Mouse (Mus musculus): Measurements from ENCODE around the gene Gm6020. TPM values are rescaled to one million over a fixed set of nuclear protein-coding genes. Genes with fewer than 3 reads are reported as not detected.

The Gm6020 gene
- not detected in 2 replicates for polyA plus RNA-seq (2015; fragmentation: Nextera tagmentation; extraction: Ambion mirVana)

DNA sequence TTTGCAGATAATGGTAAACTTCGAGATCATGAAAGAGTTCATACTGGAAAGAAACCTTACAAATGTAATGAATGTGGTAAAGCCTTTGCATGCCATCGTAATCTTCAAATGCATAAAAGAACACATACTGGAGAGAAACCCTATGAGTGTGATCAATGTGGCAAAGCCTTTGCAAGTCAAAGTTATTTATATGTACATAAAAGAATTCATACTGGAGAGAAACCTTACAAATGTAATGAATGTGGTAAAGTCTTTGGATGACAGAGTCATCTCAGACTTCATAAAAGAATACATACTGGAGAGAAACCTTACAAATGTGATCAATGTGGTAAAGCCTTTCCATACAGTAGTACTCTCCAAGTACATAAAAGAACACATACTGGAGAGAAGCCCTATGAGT, at the start of gene Gm6020:
Gm6020 (plus strand) TSS at position 301 of the 400 bp plus-strand sequence.

DNA sequence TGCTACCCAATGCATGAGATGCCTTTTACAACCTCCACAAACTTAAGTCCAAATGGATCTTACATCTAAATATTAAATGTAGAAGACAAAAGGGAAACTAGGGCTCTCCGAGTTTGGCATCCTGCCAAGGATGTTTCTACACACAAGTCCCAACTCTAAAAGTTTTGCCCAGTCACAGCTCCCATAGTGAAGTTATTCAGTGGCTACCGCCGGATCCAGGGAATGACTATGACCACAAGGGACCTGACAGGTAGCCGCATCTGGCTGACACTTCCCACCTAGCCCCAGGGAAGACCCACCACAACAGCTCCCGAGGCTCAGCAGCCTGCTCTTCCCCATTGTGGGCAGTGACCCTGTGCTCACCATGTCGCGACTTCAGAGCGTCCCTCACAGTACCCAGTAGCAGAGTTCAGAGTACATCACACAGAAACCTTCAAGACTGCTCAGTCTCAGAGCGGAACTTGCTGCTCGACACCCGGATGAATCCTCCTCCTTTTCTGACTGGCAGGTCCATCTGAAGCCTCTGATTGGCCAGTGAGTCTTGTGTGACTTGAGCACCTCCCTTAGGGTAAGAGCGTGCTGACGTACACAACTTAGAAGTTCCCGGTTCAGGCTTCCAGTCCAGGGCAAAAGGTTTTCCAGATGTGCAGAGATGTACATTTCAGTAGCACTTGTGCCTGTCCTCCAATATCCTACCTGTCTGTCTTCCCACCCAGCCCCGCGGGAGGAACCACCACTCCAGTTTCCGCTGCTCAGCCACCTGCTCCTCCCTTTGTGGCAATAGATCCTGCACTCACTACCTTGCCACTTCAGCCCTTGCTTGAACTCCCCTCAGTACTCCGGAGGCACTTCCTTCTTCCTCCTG, 43.1 kb upstream of the Gm6020 start, which contains the start of gene Zfp950:
Zfp950 (minus strand) TSS at position 499 of the 865 bp plus-strand sequence.

DNA sequence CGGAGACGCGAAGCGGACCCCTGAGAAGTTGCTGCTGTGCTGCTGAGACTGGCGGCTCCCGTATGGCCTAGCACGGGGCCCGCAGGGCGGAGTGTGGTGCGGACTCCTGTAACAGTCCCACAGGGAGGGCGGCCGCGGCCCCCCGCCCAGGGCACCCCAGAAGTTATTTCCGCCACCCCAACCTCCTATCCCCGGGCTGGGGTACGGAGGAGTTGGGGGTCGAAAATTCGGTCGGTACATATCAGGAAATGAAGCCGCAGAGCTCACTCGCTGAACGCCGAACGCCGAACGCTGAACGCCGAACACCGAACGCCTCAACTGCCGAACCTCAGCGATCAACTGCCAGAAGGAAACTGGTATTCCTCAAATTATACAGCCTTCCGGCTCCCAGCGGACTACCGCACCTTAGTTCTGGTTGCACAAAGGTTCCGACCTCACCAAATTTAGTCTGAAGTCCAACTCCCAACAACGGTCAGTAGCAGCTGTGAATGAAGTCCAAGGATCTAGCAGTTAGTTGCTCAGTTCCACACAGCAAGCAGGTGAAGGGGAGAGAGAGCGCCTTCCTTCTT, 7.8 kb upstream of the Gm6020 start, which contains the start of gene Gm7102:
Gm7102 (minus strand) TSS at position 554 of the 569 bp plus-strand sequence.

DNA sequence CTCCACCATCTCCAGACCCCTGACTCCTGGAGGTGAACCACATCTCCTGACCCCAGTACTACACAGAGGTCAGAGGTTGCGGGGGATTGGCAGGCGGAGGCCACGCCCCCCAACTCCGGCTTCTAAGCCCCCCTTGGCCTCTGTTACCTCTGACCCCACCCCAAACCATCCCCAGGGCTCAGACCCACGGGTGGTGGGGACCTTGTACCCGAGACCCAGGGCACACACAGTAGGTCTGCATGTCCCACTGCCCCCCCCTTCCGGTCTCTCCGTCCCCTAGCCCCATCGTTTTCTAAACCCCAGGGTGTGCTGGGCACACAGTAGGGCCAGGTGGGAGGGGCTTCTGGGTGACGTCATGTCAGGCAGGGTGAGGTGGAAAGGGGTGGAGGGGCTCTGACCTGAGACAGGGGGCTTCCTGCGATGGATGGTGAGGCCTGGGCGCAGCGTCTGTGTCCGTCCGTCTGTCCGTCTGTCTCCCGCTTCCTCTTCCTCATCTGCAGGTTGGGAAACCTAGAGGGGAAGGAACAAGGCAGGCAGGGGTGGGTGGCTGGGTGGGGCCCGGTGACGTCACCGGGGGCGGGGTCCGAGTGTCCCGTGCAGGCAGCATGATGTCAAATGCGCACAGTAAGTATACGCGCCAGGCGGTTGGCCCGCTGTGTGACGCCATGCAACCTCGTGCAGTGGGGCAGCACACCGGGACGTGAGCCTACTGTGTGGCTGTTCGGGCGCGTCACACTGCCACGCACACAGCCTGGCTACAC, 44.4 kb downstream of the Gm6020 start, which contains the start of gene Csf2ra:
Csf2ra (minus strand) TSS at position 489 of the 761 bp plus-strand sequence.

Other genes with a start within 250 kb of the Gm6020 start
- gene Zfp950, start 43.0 kb upstream of the Gm6020 start, polyA plus RNA-seq (2015; fragmentation: Nextera tagmentation; extraction: Ambion mirVana) = 12.4 and 12.6 TPM in 2 replicates
- 0.13 and 0.16 TPM in 2 replicates for gene Gm7102, start 7.6 kb upstream of the Gm6020 start, polyA plus RNA-seq (2015; fragmentation: Nextera tagmentation; extraction: Ambion mirVana)
- 10.5 and 11.2 TPM in 2 replicates for gene Csf2ra, start 44.5 kb downstream of the Gm6020 start, polyA plus RNA-seq (2015; fragmentation: Nextera tagmentation; extraction: Ambion mirVana)
- gene Gm21060, start 113.2 kb downstream of the Gm6020 start, polyA plus RNA-seq (2015; fragmentation: Nextera tagmentation; extraction: Ambion mirVana) = not detected in 2 replicates